Mouse (Mus musculus) embryo, embryonic 10.5 days (tissue): ENCODE results near the gene Wfdc8.

Experiments used
- DNase-seq: peaks from one replicate; pipeline ENCODE4 v3.0.0-alpha.2; 2015; ENCODE audit warnings: low spot score

Gene Wfdc8

GRCm38 (mm10) chr2:164562391-164563188 is 50.8 kb downstream of the Wfdc8 start, which contains the start of gene Wfdc2:
Wfdc2 (plus strand) TSS chr2:164562413.
- peak; percentile 61 for DNase-seq

GRCm38 (mm10) chr2:164560106-164560505 is 53.3 kb downstream of the Wfdc8 start:
- no peak for DNase-seq

GRCm38 (mm10) chr2:164558991-164559645 is 54.3 kb downstream of the Wfdc8 start:
- DNase-seq, result no peak

GRCm38 (mm10) chr2:164558426-164558825 is 55.0 kb downstream of the Wfdc8 start:
- DNase-seq, result no peak

- DNase-seq, result no peak
These were observed 61.9 kb downstream of the Wfdc8 start for GRCm38 (mm10) chr2:164551502-164551901.

- no peak for DNase-seq
These were observed 62.5 kb downstream of the Wfdc8 start for GRCm38 (mm10) chr2:164550895-164551269.

GRCm38 (mm10) chr2:164549963-164550894 is 63.2 kb downstream of the Wfdc8 start:
- DNase-seq, result no peak

GRCm38 (mm10) chr2:164549338-164549737 is 64.1 kb downstream of the Wfdc8 start:
- DNase-seq, result no peak
